Mouse (Mus musculus): ENCODE data around the gene Klhdc8b. TPM values are rescaled to one million over a fixed set of nuclear protein-coding genes. Genes with fewer than 3 reads are reported as not detected.

Gene Klhdc8b
- polyA plus RNA-seq, 1 experiment = 21.0 TPM

GRCm38 (mm10) chr9:108483051-108483790 is 21.8 kb upstream of the Klhdc8b start:
- H3K27me3 ChIP-seq (ENCODE audit: control insufficient read depth, insufficient read depth, low read length) = no peaks in the 10 kb centered on the region
- no peak for TF ChIP-seq CTCF (IDR thresholded peaks at IDR 0.05; ENCODE audit: borderline replicate concordance, control insufficient read depth, extremely low read depth, insufficient read depth, low read length, poor library complexity)
- TF ChIP-seq POLR2A (IDR thresholded peaks at IDR 0.05; ENCODE audit: control insufficient read depth, extremely low read depth, insufficient read depth, low read length, poor library complexity) = no peak

GRCm38 (mm10) chr9:108481520-108482210 is 20.3 kb upstream of the Klhdc8b start:
- DNase-seq = no peak
- Histone ChIP-seq H3K36me3 (ENCODE audit: control insufficient read depth, insufficient read depth, low read length) (no peaks in the 10 kb centered on the region), H3K27me3 (ENCODE audit: control insufficient read depth, insufficient read depth, low read length) (no peaks in the 10 kb centered on the region), H3K4me1 (replicated peaks; ENCODE audit: control insufficient read depth, insufficient read depth, low read length) (peaks cover 11% of the 10 kb centered on the region), H3K27ac (ENCODE audit: control insufficient read depth, insufficient read depth, low read length) (no peak overlapping the region), H3K4me3 (ENCODE audit: control insufficient read depth, insufficient read depth, low read length) (no peak overlapping the region)
- TF ChIP-seq POLR2A (IDR thresholded peaks at IDR 0.05; ENCODE audit: control insufficient read depth, extremely low read depth, insufficient read depth, low read length, poor library complexity) (no peak), CTCF (IDR thresholded peaks at IDR 0.05; ENCODE audit: borderline replicate concordance, control insufficient read depth, extremely low read depth, insufficient read depth, low read length, poor library complexity) (no peak)
- 93% methylated on average over 19 of the region's 19 CpGs for WGBS

More at GRCm38 (mm10) chr9:108483051-108483790, 21.8 kb upstream of the Klhdc8b start:
- Histone ChIP-seq H3K27ac (ENCODE audit: control insufficient read depth, insufficient read depth, low read length) (no peak overlapping the region), H3K36me3 (ENCODE audit: control insufficient read depth, insufficient read depth, low read length) (no peaks in the 10 kb centered on the region), H3K4me3 (ENCODE audit: control insufficient read depth, insufficient read depth, low read length) (no peak overlapping the region), H3K4me1 (replicated peaks; ENCODE audit: control insufficient read depth, insufficient read depth, low read length) (peaks cover 11% of the 10 kb centered on the region)
- 97% methylated on average over 18 of the region's 18 CpGs for WGBS
- no peak for DNase-seq

GRCm38 (mm10) chr9:108480813-108481519 is 19.6 kb upstream of the Klhdc8b start:
- TF ChIP-seq CTCF (IDR thresholded peaks at IDR 0.05; ENCODE audit: borderline replicate concordance, control insufficient read depth, extremely low read depth, insufficient read depth, low read length, poor library complexity) (no peak), POLR2A (IDR thresholded peaks at IDR 0.05; ENCODE audit: control insufficient read depth, extremely low read depth, insufficient read depth, low read length, poor library complexity) (no peak)
- H3K4me1 ChIP-seq (replicated peaks; ENCODE audit: control insufficient read depth, insufficient read depth, low read length) = peaks cover 11% of the 10 kb centered on the region
- WGBS = 96% methylated on average over 28 of the region's 28 CpGs
- H3K36me3 ChIP-seq (ENCODE audit: control insufficient read depth, insufficient read depth, low read length) = no peaks in the 10 kb centered on the region
- DNase-seq = no peak
- no peak overlapping the region for H3K4me3 ChIP-seq (ENCODE audit: control insufficient read depth, insufficient read depth, low read length)
- no peaks in the 10 kb centered on the region for H3K27me3 ChIP-seq (ENCODE audit: control insufficient read depth, insufficient read depth, low read length)
- no peak overlapping the region for H3K27ac ChIP-seq (ENCODE audit: control insufficient read depth, insufficient read depth, low read length)

- TF ChIP-seq CTCF (IDR thresholded peaks at IDR 0.05; ENCODE audit: borderline replicate concordance, control insufficient read depth, extremely low read depth, insufficient read depth, low read length, poor library complexity) (no peak), POLR2A (IDR thresholded peaks at IDR 0.05; ENCODE audit: control insufficient read depth, extremely low read depth, insufficient read depth, low read length, poor library complexity) (no peak)
- no peaks in the 10 kb centered on the region for H3K27me3 ChIP-seq (ENCODE audit: control insufficient read depth, insufficient read depth, low read length)
- peaks cover 11% of the 10 kb centered on the region for H3K4me1 ChIP-seq (replicated peaks; ENCODE audit: control insufficient read depth, insufficient read depth, low read length)
- H3K36me3 ChIP-seq (ENCODE audit: control insufficient read depth, insufficient read depth, low read length) = no peaks in the 10 kb centered on the region
- no peak for DNase-seq
- no peak within 1 kb of the TSS for H3K27ac ChIP-seq (ENCODE audit: control insufficient read depth, insufficient read depth, low read length)
- H3K4me3 ChIP-seq (ENCODE audit: control insufficient read depth, insufficient read depth, low read length) = peak within 1 kb of the TSS; percentile 48
- WGBS = 58% methylated on average over 10 of the region's 10 CpGs
Observed at GRCm38 (mm10) chr9:108479721-108480351, 18.5 kb upstream of the Klhdc8b start, which contains the start of gene Lamb2. Gene Lamb2, plus strand, starts transcription at chr9:108479736.

- no peak for TF ChIP-seq POLR2A (IDR thresholded peaks at IDR 0.05; ENCODE audit: control insufficient read depth, extremely low read depth, insufficient read depth, low read length, poor library complexity)
- no peak for TF ChIP-seq CTCF (IDR thresholded peaks at IDR 0.05; ENCODE audit: borderline replicate concordance, control insufficient read depth, extremely low read depth, insufficient read depth, low read length, poor library complexity)
- no peak for DNase-seq
- no peaks in the 10 kb centered on the region for H3K36me3 ChIP-seq (ENCODE audit: control insufficient read depth, insufficient read depth, low read length)
- no peaks in the 10 kb centered on the region for H3K27me3 ChIP-seq (ENCODE audit: control insufficient read depth, insufficient read depth, low read length)
- H3K4me3 ChIP-seq (ENCODE audit: control insufficient read depth, insufficient read depth, low read length) = no peak overlapping the region
- WGBS = 52% methylated on average over 11 of the region's 11 CpGs
- H3K4me1 ChIP-seq (replicated peaks; ENCODE audit: control insufficient read depth, insufficient read depth, low read length) = peaks cover 11% of the 10 kb centered on the region
- no peak overlapping the region for H3K27ac ChIP-seq (ENCODE audit: control insufficient read depth, insufficient read depth, low read length)
Observed at GRCm38 (mm10) chr9:108479241-108479640, 17.9 kb upstream of the Klhdc8b start.

Data from thymus, adult 2 months (tissue).